Mouse (Mus musculus): ENCODE measurements at regions not wholly inside any gene's neighbourhood (a gene's known extent, or its start where the extent isn't known, plus 50 kb on each side); places are given as distances from the start of the nearest gene placed in this dataset.

GRCm38 (mm10) chr4:106227428-106227827, 88.6 kb upstream of the Usp24 start:
- Histone ChIP-seq H3K4me1 (replicated peaks; ENCODE audit: control insufficient read depth in 2 of 2, insufficient read depth in 2 of 2, low read length in 1 of 2) (peaks cover 5 to 9% of the 10 kb centered on the region in 2 experiments), H3K4me2 (ENCODE audit: low read depth) (no peak overlapping the region), H3K4me3 (ENCODE audit: insufficient read depth in 1 of 2, low read depth in 2 of 2, low read length in 2 of 2) (no peak overlapping the region), H3K9ac (replicated peaks) (no peak overlapping the region), H3K9me3 (ENCODE audit: control insufficient read depth, low read length) (no peaks in the 10 kb centered on the region), H3K27ac (no peak overlapping the region), H3K36me3 (replicated peaks; ENCODE audit: control insufficient read depth, insufficient read depth, low read depth) (no peaks in the 10 kb centered on the region), H3K27me3 (ENCODE audit: control insufficient read depth, insufficient read depth, low read length) (no peaks in the 10 kb centered on the region)
- no peak for DNase-seq (ENCODE audit: low read depth in 3 of 3, low spot score in 3 of 3)
- ATAC-seq (ENCODE audit: insufficient read depth): no peak
- 72% methylated on average over 8 of the region's 8 CpGs for WGBS (ENCODE audit: insufficient replicate concordance)
- TF ChIP-seq CTCF (IDR thresholded peaks at IDR 0.05; ENCODE audit: low read depth) (peak; percentile 23), EP300 (IDR thresholded peaks at IDR 0.05; ENCODE audit: low read depth) (no peak)

- peak in 2 of 3 experiments; percentile 28 to 41 for DNase-seq (ENCODE audit: low read depth in 3 of 3, low spot score in 3 of 3)
- H3K4me3 ChIP-seq (ENCODE audit: insufficient read depth in 1 of 2, low read depth in 2 of 2, low read length in 2 of 2): no peak overlapping the region
- H3K4me2 ChIP-seq (ENCODE audit: low read depth): no peak overlapping the region
- H3K36me3 ChIP-seq (replicated peaks; ENCODE audit: control insufficient read depth, insufficient read depth, low read depth): no peaks in the 10 kb centered on the region
- peaks cover 14 to 20% of the 10 kb centered on the region in 2 experiments for H3K4me1 ChIP-seq (replicated peaks; ENCODE audit: control insufficient read depth in 2 of 2, insufficient read depth in 2 of 2, low read length in 1 of 2)
- H3K9ac ChIP-seq (replicated peaks): no peak overlapping the region
- WGBS (ENCODE audit: insufficient replicate concordance): 30% methylated on average over 9 of the region's 9 CpGs
- TF ChIP-seq CTCF (IDR thresholded peaks at IDR 0.05; ENCODE audit: low read depth) (peak; percentile 98), EP300 (IDR thresholded peaks at IDR 0.05; ENCODE audit: low read depth) (no peak)
- H3K27me3 ChIP-seq (ENCODE audit: control insufficient read depth, insufficient read depth, low read length): no peaks in the 10 kb centered on the region
- H3K9me3 ChIP-seq (ENCODE audit: control insufficient read depth, low read length): no peaks in the 10 kb centered on the region
- no peak overlapping the region for H3K27ac ChIP-seq
- peak; percentile 50 for ATAC-seq (ENCODE audit: insufficient read depth)
Observed at GRCm38 (mm10) chr4:106228534-106228933, 87.5 kb upstream of the Usp24 start.

GRCm38 (mm10) chr4:106229526-106229925, 86.5 kb upstream of the Usp24 start:
- Histone ChIP-seq H3K27me3 (ENCODE audit: control insufficient read depth, insufficient read depth, low read length) (no peaks in the 10 kb centered on the region), H3K9ac (replicated peaks) (no peak overlapping the region), H3K9me3 (ENCODE audit: control insufficient read depth, low read length) (no peaks in the 10 kb centered on the region), H3K4me3 (ENCODE audit: insufficient read depth in 1 of 2, low read depth in 2 of 2, low read length in 2 of 2) (no peak overlapping the region), H3K36me3 (replicated peaks; ENCODE audit: control insufficient read depth, insufficient read depth, low read depth) (no peaks in the 10 kb centered on the region), H3K27ac (no peak overlapping the region), H3K4me1 (replicated peaks; ENCODE audit: control insufficient read depth in 2 of 2, insufficient read depth in 2 of 2, low read length in 1 of 2) (peaks cover 14 to 20% of the 10 kb centered on the region in 2 experiments), H3K4me2 (ENCODE audit: low read depth) (no peak overlapping the region)
- no peak for ATAC-seq (ENCODE audit: insufficient read depth)
- no peak for TF ChIP-seq CTCF (IDR thresholded peaks at IDR 0.05; ENCODE audit: low read depth)
- no peak for TF ChIP-seq EP300 (IDR thresholded peaks at IDR 0.05; ENCODE audit: low read depth)
- 32% methylated on average over 3 of the region's 3 CpGs for WGBS (ENCODE audit: insufficient replicate concordance)
- DNase-seq (ENCODE audit: low read depth in 3 of 3, low spot score in 3 of 3): no peak

GRCm38 (mm10) chr4:106232499-106232970, 83.5 kb upstream of the Usp24 start:
- ATAC-seq (ENCODE audit: insufficient read depth): peak; percentile 86
- H3K36me3 ChIP-seq (replicated peaks; ENCODE audit: control insufficient read depth, insufficient read depth, low read depth): no peaks in the 10 kb centered on the region
- peak in 2 of 3 experiments; percentile 30 to 32 for DNase-seq (ENCODE audit: low read depth in 3 of 3, low spot score in 3 of 3)
- TF ChIP-seq EP300 (IDR thresholded peaks at IDR 0.05; ENCODE audit: low read depth) (peak; percentile 69), CTCF (IDR thresholded peaks at IDR 0.05; ENCODE audit: low read depth) (0 out of 2 replicates have a peak, but pooled peaks have one; percentile 6)
- no peak overlapping the region for H3K4me3 ChIP-seq (ENCODE audit: insufficient read depth in 1 of 2, low read depth in 2 of 2, low read length in 2 of 2)
- H3K27me3 ChIP-seq (ENCODE audit: control insufficient read depth, insufficient read depth, low read length): no peaks in the 10 kb centered on the region
- H3K4me1 ChIP-seq (replicated peaks; ENCODE audit: control insufficient read depth in 2 of 2, insufficient read depth in 2 of 2, low read length in 1 of 2): peaks cover 16 to 21% of the 10 kb centered on the region in 2 experiments
- peak overlapping the region; percentile 32 for H3K9ac ChIP-seq (replicated peaks)
- H3K9me3 ChIP-seq (ENCODE audit: control insufficient read depth, low read length): no peaks in the 10 kb centered on the region
- WGBS (ENCODE audit: insufficient replicate concordance): 7% methylated on average over 9 of the region's 9 CpGs
- H3K4me2 ChIP-seq (ENCODE audit: low read depth): peak overlapping the region; percentile 38
- H3K27ac ChIP-seq: peak overlapping the region; percentile 65

GRCm38 (mm10) chr4:106244384-106244819, 71.6 kb upstream of the Usp24 start:
- ATAC-seq (ENCODE audit: insufficient read depth): no peak
- Histone ChIP-seq H3K27ac (no peak overlapping the region), H3K9me3 (ENCODE audit: control insufficient read depth, low read length) (peaks cover 4% of the 10 kb centered on the region; the same call in 1 of the 2 replicates), H3K4me2 (ENCODE audit: low read depth) (no peak overlapping the region), H3K9ac (replicated peaks) (no peak overlapping the region), H3K4me3 (ENCODE audit: insufficient read depth in 1 of 2, low read depth in 2 of 2, low read length in 2 of 2) (no peak overlapping the region), H3K27me3 (ENCODE audit: control insufficient read depth, insufficient read depth, low read length) (no peaks in the 10 kb centered on the region), H3K36me3 (replicated peaks; ENCODE audit: control insufficient read depth, insufficient read depth, low read depth) (no peaks in the 10 kb centered on the region), H3K4me1 (replicated peaks; ENCODE audit: control insufficient read depth in 2 of 2, insufficient read depth in 2 of 2, low read length in 1 of 2) (peaks cover 22% of the 10 kb centered on the region in 2 experiments)
- no peak for DNase-seq (ENCODE audit: low read depth in 3 of 3, low spot score in 3 of 3)
- TF ChIP-seq EP300 (IDR thresholded peaks at IDR 0.05; ENCODE audit: low read depth): no peak
- no peak for TF ChIP-seq CTCF (IDR thresholded peaks at IDR 0.05; ENCODE audit: low read depth)
- WGBS (ENCODE audit: insufficient replicate concordance): 87% methylated on average over 14 of the region's 14 CpGs

Measured in liver, embryonic 14.5 days (tissue).